Mouse (Mus musculus) neutrophil, adult 5-6 weeks (primary cell): Measurements from ENCODE around the gene Kcnj4. TPM values are rescaled to one million over a fixed set of nuclear protein-coding genes. Genes with fewer than 3 reads are reported as not detected.

Experiments
- ATAC-seq: fragments of 151-379, 151-347 bp; 2 replicates; pipeline ENCODE4 v1.8.0; 2017; ENCODE audit warnings: mild to moderate bottlenecking, moderate TSS enrichment; ENCODE audit not compliant: insufficient number of reproducible peaks, poor library complexity, low FRiP score, severe bottlenecking; ENCODE audit errors: extremely low read depth
- total RNA-seq: library from RNA; stranded (forward); fragments of 200-1000 nt; gene quantifications from 2 replicates; pipeline ENCODE4 v1.2.3, GENCODE M21; 2017

The Kcnj4 gene
- total RNA-seq, 1 experiment from 2014 or later: not detected

DNA sequence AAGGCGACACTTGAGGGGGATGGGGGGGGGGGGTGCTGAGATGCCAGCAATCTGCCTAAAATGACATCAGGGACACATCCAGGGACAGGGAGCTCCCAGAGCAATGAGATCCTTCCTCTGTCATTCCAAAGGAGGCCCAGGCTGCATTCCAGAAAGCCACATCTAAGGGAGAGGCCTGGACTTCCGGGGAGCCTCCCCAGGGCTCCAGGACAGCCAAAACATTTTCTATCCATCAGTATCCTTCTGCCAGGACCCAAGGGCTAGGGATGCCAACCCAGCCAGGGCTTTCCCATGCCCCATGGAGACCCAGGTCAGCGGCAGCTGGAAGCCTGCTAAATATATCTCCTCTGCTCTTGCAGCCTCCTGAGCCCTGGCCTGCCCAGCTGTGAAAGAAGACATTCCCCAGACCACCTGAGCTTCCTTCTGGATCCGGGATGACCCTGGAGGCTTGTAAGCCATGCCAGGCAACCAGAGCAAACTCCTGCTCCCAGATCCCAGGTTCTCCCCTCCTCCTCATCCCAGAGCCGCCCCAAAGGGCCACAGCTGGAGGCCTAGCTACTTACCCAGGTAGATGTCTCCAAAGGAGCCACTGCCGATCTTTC, 66.7 kb downstream of the Kcnj4 start:
- ATAC-seq: no peak

DNA sequence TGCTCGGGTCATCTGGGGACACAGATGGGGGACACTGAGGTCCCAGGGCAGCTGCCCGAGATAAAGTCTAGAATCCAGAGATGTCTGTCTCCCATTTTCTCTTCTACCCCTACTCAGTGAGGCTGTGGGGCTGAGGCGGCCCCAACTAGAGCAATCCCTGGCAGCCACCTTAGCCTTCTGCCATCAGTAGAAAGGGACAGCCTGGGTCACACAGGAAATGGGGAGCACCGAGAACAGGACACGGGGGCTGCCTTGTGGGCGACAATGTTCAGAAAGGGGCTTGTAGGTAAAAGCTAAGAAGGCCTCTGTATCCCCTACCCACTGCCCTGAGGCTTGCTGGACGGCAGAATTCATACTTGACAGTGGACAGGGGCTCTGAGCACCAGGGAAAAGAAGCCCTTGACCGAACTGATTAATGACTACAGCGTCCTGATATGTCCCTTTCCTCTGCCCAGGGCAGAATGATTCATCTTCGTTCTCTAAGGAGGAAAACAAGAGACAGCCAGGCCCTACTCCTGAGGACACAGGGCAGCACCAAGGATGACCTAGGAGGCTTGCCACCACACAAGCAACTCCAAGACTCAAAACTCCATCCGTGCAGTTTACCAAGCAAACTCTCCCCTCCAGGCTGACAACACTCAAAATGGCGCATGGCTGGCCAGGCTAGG, 67.4 kb downstream of the Kcnj4 start:
- ATAC-seq: no peak

DNA sequence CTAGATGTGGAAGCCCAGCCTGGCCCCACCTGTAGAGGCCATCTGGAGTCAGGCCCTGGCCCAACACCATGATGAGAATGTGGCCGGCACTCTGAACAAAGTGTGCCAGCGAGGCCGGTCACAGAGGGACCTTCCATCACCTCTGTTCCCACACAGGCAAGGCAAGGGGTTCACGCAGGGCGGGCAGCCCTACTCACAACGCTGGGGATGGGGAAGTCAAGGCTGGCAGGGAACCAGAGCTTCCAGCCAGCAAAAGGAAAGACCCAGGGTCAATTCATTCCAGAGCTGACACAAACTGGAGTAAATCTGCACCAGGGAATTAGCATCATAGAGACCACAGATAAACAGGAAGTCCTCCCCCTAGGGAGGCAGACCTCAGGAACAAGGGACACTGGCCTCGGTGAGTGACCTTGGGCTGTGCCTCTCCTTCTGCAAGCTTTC, 68.5 kb downstream of the Kcnj4 start:
- ATAC-seq: no peak

DNA sequence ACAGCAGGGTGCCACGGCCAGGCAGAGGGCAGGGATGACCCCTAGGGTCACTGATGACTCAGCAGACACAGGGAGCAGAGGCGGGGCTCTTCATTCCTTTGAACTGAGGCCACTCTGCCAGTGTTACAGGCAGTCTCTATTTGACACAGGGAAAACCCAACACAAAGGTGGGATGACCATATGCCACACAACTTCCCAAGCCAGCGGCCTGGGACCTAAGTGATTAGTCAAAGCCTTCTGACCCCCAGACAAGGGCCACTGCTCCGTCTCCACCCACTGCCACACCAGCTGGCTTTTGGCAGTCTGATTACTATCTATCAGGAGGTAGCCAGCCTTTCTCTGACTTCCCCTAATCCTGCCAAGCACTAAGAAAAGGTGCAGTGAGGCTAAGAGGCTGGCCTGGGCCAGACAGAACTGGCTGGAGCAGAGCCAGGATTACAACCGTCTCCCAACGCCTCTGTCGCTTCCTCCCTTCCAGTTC, 69.8 kb downstream of the Kcnj4 start:
- no peak for ATAC-seq

Other genes with a start within 250 kb of the Kcnj4 start
- not detected in 2 replicates for gene Baiap2l2, start 219.7 kb downstream of the Kcnj4 start, total RNA-seq
- gene Pla2g6, start 176.9 kb downstream of the Kcnj4 start, total RNA-seq: 3.4 and 5.5 TPM in 2 replicates
- 2.7 and 3.4 TPM in 2 replicates for gene Maff, start 158.6 kb downstream of the Kcnj4 start, total RNA-seq
- 22.8 and 29.3 TPM in 2 replicates for gene Tmem184b, start 101.7 kb downstream of the Kcnj4 start, total RNA-seq
- 83.1 and 92.8 TPM in 2 replicates for gene Csnk1e, start 49.7 kb downstream of the Kcnj4 start, total RNA-seq
- not detected in 2 replicates for gene Kdelr3, start 11.2 kb upstream of the Kcnj4 start, total RNA-seq
- gene Ddx17, start 41.5 kb upstream of the Kcnj4 start, total RNA-seq: 371 and 386 TPM in 2 replicates
- gene Dmc1, start 99.9 kb upstream of the Kcnj4 start, total RNA-seq: not detected in 2 replicates
- 12.3 and 19.3 TPM in 2 replicates for gene Fam227a, start 153.7 kb upstream of the Kcnj4 start, total RNA-seq
- gene Cby1, start 154.0 kb upstream of the Kcnj4 start, total RNA-seq: 18.8 and 22.0 TPM in 2 replicates
- gene Tomm22, start 165.6 kb upstream of the Kcnj4 start, total RNA-seq: 68.0 and 76.0 TPM in 2 replicates
- 17.2 and 20.5 TPM in 2 replicates for gene Josd1, start 182.7 kb upstream of the Kcnj4 start, total RNA-seq
- gene Gtpbp1, start 185.6 kb upstream of the Kcnj4 start, total RNA-seq: 67.9 and 87.6 TPM in 2 replicates
- 268 and 275 TPM in 2 replicates for gene Sun2, start 237.3 kb upstream of the Kcnj4 start, total RNA-seq